Mouse (Mus musculus): ENCODE data around the gene Gm27029.

Gene Gm27029

GRCm38 (mm10) chr11:101424105-101424851 is at the start of gene Gm27029:
Gene Gm27029, minus strand, starts transcription at chr11:101424796.
- POLR2A ChIA-PET = interaction anchor here (0.8 to 14.8 kb wide), 31 partner anchors 8 to 304 kb away, joined by 3 to 207 read pairs (median 4); partner anchors contain the start of genes Rpl27 (in 4 of the 4), Wnk4 (in 2 of the 4), Aarsd1 (in 1 of the 4) and Aoc2 (in 1 of the 4)

DNA sequence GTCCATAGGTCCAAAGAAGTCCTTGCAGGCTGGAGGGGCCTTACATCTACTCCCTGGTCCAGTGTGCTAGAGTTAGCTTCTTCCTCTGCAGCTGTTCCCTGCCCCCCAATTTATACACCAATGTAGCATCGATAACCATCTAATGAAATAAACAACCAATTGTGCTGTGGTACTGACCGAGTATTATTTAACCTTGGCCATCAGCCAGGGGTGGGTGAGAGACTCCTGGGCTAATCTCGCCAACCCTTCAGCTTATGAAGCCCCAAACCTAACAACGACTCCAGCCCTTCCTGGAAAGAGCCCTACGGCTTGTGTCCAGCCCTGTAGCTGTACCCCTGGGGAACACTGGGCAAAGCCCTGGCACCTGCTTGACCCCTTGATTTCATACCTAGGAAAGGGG is 49.7 kb upstream of the Gm27029 start:
- POLR2A ChIA-PET = interaction anchor here in 2 of 4 experiments (0.9 to 24.0 kb wide), 8 partner anchors 9 to 126 kb away, joined by 3 to 550 read pairs (median 4); partner anchors contain the start of genes Brca1 (in 1 of the 2), Ifi35 (in 1 of the 2), Rnd2 (in 1 of the 2) and Rpl27 (in 1 of the 2)
- CTCF ChIA-PET = interaction anchor here in 1 of 4 experiments (0.6 kb wide), 1 partner anchor 109 kb away, joined by 3 read pairs; no protein-coding TSS in a partner anchor

More at GRCm38 (mm10) chr11:101424105-101424851, at the start of gene Gm27029:
- CTCF ChIA-PET = interaction anchor here in 3 of 4 experiments (0.6 to 2.1 kb wide), 9 partner anchors 10 to 809 kb away, joined by 3 to 10 read pairs (median 3); partner anchors contain the start of gene Rpl27 (in 1 of the 3)

DNA sequence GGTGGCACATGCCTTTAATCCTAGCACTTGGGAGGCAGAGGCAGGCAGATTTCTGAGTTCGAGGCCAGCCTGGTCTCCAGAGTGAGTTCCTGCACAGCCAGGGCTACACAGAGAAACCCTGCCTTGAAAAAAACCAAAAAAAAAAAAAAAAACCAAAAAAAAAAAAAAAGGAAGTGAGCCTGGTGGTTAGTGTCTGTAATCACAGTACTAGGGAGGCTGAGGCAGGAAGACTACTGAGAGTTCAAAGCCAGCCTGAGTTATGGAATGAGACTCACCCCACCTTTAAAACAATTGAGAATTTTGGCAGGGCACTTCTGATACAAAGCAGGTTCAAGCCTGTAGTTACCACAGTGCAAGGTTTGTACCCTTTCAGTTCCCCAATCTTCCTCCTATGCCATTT is 49.1 kb upstream of the Gm27029 start:
- POLR2A ChIA-PET = interaction anchor here in 1 of 4 experiments (0.7 to 24.0 kb wide), 7 partner anchors 9 to 184 kb away, joined by 3 to 550 read pairs (median 4); partner anchors contain the start of genes Brca1, Ifi35 and Rpl27
- CTCF ChIA-PET = interaction anchor here in 2 of 4 experiments (0.6 kb wide), 2 partner anchors 110 to 600 kb away, joined by 3 read pairs; no protein-coding TSS in a partner anchor

DNA sequence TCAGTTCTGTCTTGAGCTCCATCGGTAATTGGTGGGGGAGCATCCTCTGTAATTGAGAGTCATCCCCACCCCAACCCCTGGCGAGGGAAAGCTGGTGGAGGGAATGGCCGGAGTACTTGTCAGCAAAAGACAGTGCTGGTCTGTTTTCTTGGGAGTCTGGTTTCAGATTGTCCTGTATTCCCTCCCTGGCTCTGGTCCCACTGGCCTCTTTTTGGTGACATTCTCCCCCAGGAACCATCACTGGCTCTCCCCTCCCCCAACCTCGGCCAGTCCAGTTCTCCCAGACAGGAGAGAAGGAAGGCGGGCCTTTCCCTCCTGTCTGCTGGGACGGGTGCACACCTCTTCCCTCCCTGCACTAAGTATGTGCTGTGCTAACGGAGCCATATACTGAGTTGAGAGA is 47.7 kb upstream of the Gm27029 start:
- ChIA-PET CTCF (interaction anchor here in 1 of 4 experiments (1.3 kb wide), 1 partner anchor 102 kb away, joined by 3 read pairs; no protein-coding TSS in a partner anchor), POLR2A (interaction anchor here in 3 of 4 experiments (0.6 to 24.0 kb wide), 10 partner anchors 9 to 635 kb away, joined by 3 to 550 read pairs (median 6); partner anchors contain the start of genes Rpl27 (in 2 of the 3), Gm11634 (in 1 of the 3) and Ifi35 (in 1 of the 3))

GRCm38 (mm10) chr11:101471926-101472325 is 47.3 kb upstream of the Gm27029 start:
- POLR2A ChIA-PET = interaction anchor here in 3 of 4 experiments (0.6 to 24.0 kb wide), 16 partner anchors 9 to 310 kb away, joined by 3 to 550 read pairs (median 4); partner anchors contain the start of genes Rpl27 (in 2 of the 3), Gm11634 (in 1 of the 3) and Ifi35 (in 1 of the 3)
- CTCF ChIA-PET = interaction anchor here in 1 of 4 experiments (1.0 to 2.0 kb wide), 3 partner anchors 103 to 118 kb away, joined by 3 to 5 read pairs (median 3); no protein-coding TSS in a partner anchor

GRCm38 (mm10) chr11:101470206-101470605 is 45.6 kb upstream of the Gm27029 start:
- POLR2A ChIA-PET = interaction anchor here in 3 of 4 experiments (1.0 to 24.0 kb wide), 18 partner anchors 11 to 130 kb away, joined by 3 to 550 read pairs (median 6); partner anchors contain the start of genes Rpl27 (in 3 of the 3), Gm11634 (in 1 of the 3), Ifi35 (in 1 of the 3) and Tmem106a (in 1 of the 3)
- CTCF ChIA-PET = interaction anchor here in 3 of 4 experiments (0.6 to 2.0 kb wide), 5 partner anchors 9 to 146 kb away, joined by 3 to 8 read pairs (median 5); partner anchors contain the start of gene Aoc2 (in 1 of the 3)

DNA sequence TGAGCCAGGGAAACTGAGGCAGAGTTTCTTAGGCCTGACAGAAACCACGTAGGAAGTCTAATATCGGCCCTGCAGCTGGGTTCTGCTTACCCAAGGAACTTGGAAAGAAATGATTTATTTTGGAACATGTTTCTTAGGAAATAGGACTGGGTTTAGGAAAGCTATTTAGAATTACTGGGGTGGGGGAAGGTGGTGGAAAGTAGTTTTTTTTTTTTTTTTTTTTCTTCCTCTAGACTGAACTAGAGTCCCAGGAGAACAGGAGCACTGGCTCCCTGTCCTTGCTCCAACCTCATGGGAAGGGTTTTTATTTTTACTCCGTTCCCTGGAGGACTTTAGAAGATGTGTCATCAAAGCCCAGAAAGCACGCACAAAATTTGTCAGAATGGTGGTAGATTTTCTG is 44.6 kb upstream of the Gm27029 start:
- ChIA-PET CTCF (interaction anchor here in 3 of 4 experiments (0.5 to 1.5 kb wide), 6 partner anchors 10 to 318 kb away, joined by 3 to 6 read pairs (median 3); no protein-coding TSS in a partner anchor), POLR2A (interaction anchor here (0.6 to 24.0 kb wide), 25 partner anchors 9 to 405 kb away, joined by 3 to 550 read pairs (median 11); partner anchors contain the start of genes Rpl27 (in 3 of the 4), Brca1 (in 2 of the 4), Nbr1 (in 2 of the 4) and Rdm1 (in 2 of the 4))

DNA sequence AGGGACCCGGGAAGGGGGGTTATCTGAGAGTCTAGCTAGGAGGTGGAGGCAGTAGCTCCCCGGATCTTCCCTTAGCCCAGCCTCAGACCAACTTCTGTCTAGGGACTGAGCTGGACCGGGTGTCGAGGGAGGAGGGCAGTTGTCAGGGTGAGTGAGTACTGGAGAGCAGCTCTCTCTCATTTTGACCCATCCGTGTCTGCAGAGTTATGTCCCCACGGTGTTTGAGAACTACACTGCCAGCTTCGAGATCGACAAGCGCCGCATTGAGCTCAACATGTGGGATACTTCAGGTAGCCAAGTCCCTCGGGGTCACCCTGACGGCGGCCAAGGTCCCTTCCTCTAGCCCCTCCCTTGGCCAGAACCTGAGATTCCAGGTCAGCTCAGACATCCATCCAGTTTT is 44.1 kb upstream of the Gm27029 start:
- ChIA-PET CTCF (interaction anchor here (0.5 to 1.5 kb wide), 8 partner anchors 12 to 318 kb away, joined by 3 to 7 read pairs (median 3); no protein-coding TSS in a partner anchor), POLR2A (interaction anchor here (0.6 to 24.0 kb wide), 29 partner anchors 9 to 405 kb away, joined by 3 to 550 read pairs (median 10); partner anchors contain the start of genes Rpl27 (in 3 of the 4), Brca1 (in 2 of the 4), Nbr1 (in 2 of the 4) and Rdm1 (in 2 of the 4))

- CTCF ChIA-PET = interaction anchor here in 3 of 4 experiments (0.5 to 2.1 kb wide), 16 partner anchors 9 to 317 kb away, joined by 3 to 12 read pairs (median 4); partner anchors contain the start of genes Rpl27 (in 2 of the 3) and Tmem106a (in 1 of the 3)
- POLR2A ChIA-PET = interaction anchor here (0.7 to 24.0 kb wide), 37 partner anchors 9 to 404 kb away, joined by 3 to 550 read pairs (median 5); partner anchors contain the start of genes Rpl27 (in 4 of the 4), Brca1 (in 2 of the 4), Nbr1 (in 2 of the 4) and Rdm1 (in 2 of the 4)
These were observed 43.7 kb upstream of the Gm27029 start for GRCm38 (mm10) chr11:101468263-101468688.

DNA sequence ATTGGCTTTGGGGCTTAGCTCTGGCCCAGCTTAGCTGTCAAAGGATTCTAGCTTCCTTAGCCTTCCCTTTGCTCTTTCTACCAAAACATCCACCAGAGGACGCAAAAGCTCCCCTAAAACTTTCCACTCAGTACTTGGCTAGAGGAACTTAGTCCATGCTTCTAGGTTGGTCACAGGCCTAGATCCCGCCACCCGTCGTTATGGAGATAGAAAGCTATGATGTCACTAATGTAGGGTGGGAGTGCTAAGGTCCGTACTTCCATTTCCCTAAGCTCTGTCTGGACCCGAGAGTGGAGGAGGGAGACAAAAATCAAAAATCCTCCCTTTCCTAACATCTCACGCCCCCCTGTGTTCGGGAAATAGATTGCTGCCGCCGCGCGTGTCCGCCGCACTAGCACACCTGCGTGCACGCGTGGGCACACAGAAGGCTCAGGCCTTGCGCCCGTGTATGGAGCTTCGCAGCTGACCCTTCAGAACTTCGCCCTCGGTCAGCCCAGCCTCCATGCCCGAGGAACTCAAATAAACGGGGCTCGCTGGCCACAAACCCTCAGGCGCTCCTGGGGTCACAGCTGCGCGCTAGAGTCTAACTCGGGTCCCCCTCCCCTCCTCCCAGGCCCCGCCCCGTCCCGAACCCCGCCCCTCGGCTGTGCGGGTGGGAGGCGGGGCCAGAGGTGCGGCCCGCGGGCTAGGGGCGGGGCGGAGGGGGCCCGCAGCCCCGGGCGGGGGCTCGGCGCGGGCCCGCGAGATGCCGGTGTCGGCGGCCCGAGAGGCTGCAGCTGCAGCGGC is 43.1 kb upstream of the Gm27029 start:
- ChIA-PET POLR2A (interaction anchor here (0.5 to 24.0 kb wide), 72 partner anchors 8 to 849 kb away, joined by 3 to 550 read pairs (median 4); partner anchors contain the start of genes Rpl27 (in 4 of the 4), Ifi35 (in 2 of the 4), Nbr1 (in 2 of the 4) and Rdm1 (in 2 of the 4)), CTCF (interaction anchor here (0.5 to 2.1 kb wide), 32 partner anchors 9 to 781 kb away, joined by 3 to 12 read pairs (median 4); partner anchors contain the start of genes Rpl27 (in 2 of the 4), BC030867 (in 1 of the 4) and Tmem106a (in 1 of the 4))

GRCm38 (mm10) chr11:101466552-101466950 is 42.0 kb upstream of the Gm27029 start:
- CTCF ChIA-PET = interaction anchor here in 2 of 4 experiments (1.0 to 2.1 kb wide), 5 partner anchors 14 to 286 kb away, joined by 3 to 11 read pairs (median 5); no protein-coding TSS in a partner anchor
- POLR2A ChIA-PET = interaction anchor here in 3 of 4 experiments (0.6 to 24.0 kb wide), 17 partner anchors 11 to 328 kb away, joined by 3 to 550 read pairs (median 16); partner anchors contain the start of genes Rpl27 (in 3 of the 3), Brca1 (in 1 of the 3), Ifi35 (in 1 of the 3) and Nbr1 (in 1 of the 3)

DNA sequence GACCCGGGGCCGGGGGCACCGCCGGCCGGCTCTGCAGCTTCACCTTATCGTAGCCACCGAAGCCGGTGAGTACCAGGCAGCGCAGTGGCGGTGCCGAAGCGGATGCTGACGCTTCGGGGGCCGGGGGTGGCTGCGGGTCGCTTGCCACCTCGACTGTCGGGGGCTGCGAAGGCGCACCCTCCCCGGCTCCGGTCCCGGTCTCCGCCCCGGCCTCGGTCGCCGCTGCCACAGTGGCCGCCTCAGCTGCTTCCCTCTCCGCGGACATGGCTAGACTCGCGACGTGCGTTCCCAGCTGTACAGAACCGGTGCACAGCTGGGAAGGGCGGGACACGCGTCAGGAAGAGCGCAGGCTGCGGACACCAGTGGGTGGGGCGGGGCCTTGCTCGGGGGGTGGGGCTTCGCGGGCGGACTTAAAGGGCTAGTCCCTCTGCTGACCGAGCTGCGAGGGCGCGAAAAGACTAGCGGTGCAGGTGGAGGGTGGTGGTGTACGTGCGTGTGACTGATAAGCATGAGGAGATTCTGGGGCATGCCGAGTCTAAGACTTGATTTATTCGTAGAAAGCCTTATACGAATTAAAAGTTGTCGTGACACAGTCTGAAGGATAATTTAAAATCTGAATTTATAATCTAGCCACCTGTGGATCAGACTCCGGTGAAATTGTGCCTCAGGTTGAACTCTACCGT is 41.4 kb upstream of the Gm27029 start, which contains the start of gene Vat1:
Vat1 (minus strand) TSS at position 362 of the 683 bp plus-strand sequence.
- POLR2A ChIA-PET = interaction anchor here in 3 of 4 experiments (0.6 to 24.0 kb wide), 30 partner anchors 9 to 346 kb away, joined by 3 to 550 read pairs (median 6); partner anchors contain the start of genes Rpl27 (in 3 of the 3), Brca1 (in 2 of the 3), Ifi35 (in 2 of the 3) and Nbr1 (in 2 of the 3)
- CTCF ChIA-PET = interaction anchor here in 3 of 4 experiments (0.5 to 2.8 kb wide), 11 partner anchors 15 to 339 kb away, joined by 3 to 19 read pairs (median 5); partner anchors contain the start of gene Rpl27 (in 1 of the 3)

GRCm38 (mm10) chr11:101465101-101465868 is 40.7 kb upstream of the Gm27029 start:
- ChIA-PET CTCF (interaction anchor here (0.5 to 2.8 kb wide), 13 partner anchors 13 to 338 kb away, joined by 3 to 19 read pairs (median 3); partner anchors contain the start of gene Rpl27 (in 1 of the 4)), POLR2A (interaction anchor here (0.6 to 24.0 kb wide), 74 partner anchors 9 to 1146 kb away, joined by 3 to 550 read pairs (median 4); partner anchors contain the start of genes Rpl27 (in 4 of the 4), Aarsd1 (in 3 of the 4), Brca1 (in 2 of the 4) and Cntd1 (in 2 of the 4))
